Mouse (Mus musculus) midbrain, embryonic 13.5 days (tissue): ENCODE results near the gene Scube1. TPM values are rescaled to one million over a fixed set of nuclear protein-coding genes. Genes with fewer than 3 reads are reported as not detected.

Experiments
- ATAC-seq: fragments of 200-750 bp; cut with Nextera tagmentation; 2 replicates; pipeline ENCODE4 v1.8.0; 2017; ENCODE audit warnings: mild to moderate bottlenecking, moderate TSS enrichment, moderate library complexity
- H3K27ac ChIP-seq: fragments of 300-500 bp; sonication (generic); 2 replicates; pipeline ENCODE4 v1.5.1; 2015; ENCODE audit warnings: inconsistent platforms, mild to moderate bottlenecking, moderate library complexity
- H3K27me3 ChIP-seq: fragments of 300-500 bp; sonication (generic); 2 replicates; pipeline ENCODE4 v1.6.1; 2015; ENCODE audit warnings: mild to moderate bottlenecking, inconsistent platforms
- H3K36me3 ChIP-seq: fragments of 300-500 bp; sonication (generic); 2 replicates; pipeline ENCODE4 v1.6.1; 2015; ENCODE audit warnings: mild to moderate bottlenecking, inconsistent platforms
- H3K4me1 ChIP-seq: fragments of 300-500 bp; sonication (generic); replicated peaks from 2 replicates; pipeline ENCODE4 v1.6.1; 2015; ENCODE audit warnings: inconsistent platforms
- H3K4me2 ChIP-seq: fragments of 300-500 bp; sonication (generic); replicated peaks from 2 replicates; pipeline ENCODE4 v1.6.1; 2015; ENCODE audit warnings: moderate library complexity, mild to moderate bottlenecking, inconsistent platforms
- H3K4me3 ChIP-seq: fragments of 300-500 bp; sonication (generic); replicated peaks from 2 replicates; pipeline ENCODE4 v1.5.1; 2015; ENCODE audit warnings: mild to moderate bottlenecking, inconsistent platforms
- H3K9ac ChIP-seq: fragments of 300-500 bp; sonication (generic); replicated peaks from 2 replicates; pipeline ENCODE4 v1.6.1; 2015; ENCODE audit warnings: mild to moderate bottlenecking, inconsistent platforms
- H3K9me3 ChIP-seq: fragments of 300-500 bp; sonication (generic); 2 replicates; pipeline ENCODE4 v1.6.1; 2016; ENCODE audit warnings: mild to moderate bottlenecking, inconsistent platforms
- WGBS: fragments of 180-500 bp; shearing (Covaris S2); methylation state at CpG from one replicate; pipeline ENCODE4 v1.1.7; 2015; 5-methylcytosine and 5-hydroxymethylcytosine counted together
- polyA plus RNA-seq: library from polyadenylated mRNA; unstranded; fragments of >200 nt; fragmentation: Nextera tagmentation; extraction: Ambion mirVana; gene quantifications from 2 replicates; pipeline ENCODE4 v1.2.1, GENCODE M21; 2015

The Scube1 gene
- polyA plus RNA-seq, 1 experiment from 2014 or later: 16.7 TPM

DNA sequence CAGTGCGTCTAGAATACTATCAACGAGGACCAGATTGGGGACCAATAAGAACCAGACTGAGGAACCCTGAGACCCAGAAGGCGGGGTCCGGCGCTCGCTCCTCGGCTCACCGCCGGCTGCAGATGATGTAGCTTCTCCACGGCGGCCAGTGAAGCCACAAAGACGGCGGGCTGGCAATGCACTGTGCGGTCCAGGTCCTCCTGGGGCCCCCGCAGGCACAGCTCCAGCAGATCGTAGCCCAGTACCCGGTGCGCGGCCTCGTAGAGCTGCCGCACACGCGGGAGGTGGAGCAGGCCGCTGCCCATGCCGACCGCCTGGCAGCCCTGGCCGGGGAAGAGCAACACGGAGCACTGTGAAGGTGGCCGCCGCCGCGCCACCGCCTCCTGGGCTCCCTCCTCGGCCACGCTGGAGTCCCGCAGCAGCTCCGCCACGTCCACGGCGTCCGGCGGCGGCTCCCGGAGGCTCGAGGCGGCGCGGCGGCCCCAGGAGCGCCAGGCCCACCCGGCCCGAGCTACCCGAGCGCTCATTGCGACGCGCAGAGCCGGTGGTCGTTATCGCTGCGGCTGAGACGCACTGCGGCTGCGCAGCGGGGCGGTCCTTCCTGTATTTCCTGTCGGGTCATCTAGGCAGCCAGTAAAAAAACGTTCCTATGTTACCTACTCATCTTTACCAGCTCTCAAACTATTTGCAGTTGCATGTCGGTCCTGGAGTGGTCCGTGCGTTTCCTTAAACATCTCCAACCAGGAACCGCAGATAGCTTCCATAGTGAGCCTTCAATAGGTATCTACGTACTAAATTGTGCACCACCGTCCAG, 169.5 kb downstream of the Scube1 start:
- Histone ChIP-seq H3K4me1 (peaks cover 13% of the 10 kb centered on the region), H3K27me3 (no peaks in the 10 kb centered on the region), H3K4me3 (peak overlapping the region; percentile 86), H3K4me2 (peak overlapping the region; percentile 83), H3K27ac (peak overlapping the region; percentile 92), H3K9ac (peak overlapping the region; percentile 96), H3K9me3 (no peaks in the 10 kb centered on the region), H3K36me3 (peaks cover 22% of the 10 kb centered on the region)
- peak; percentile 91 for ATAC-seq
- WGBS: 1% methylated on average over 64 of the region's 74 CpGs

Other genes starting within 250 kb of the Scube1 start
- gene Ttll1, start 214.1 kb downstream of the Scube1 start, polyA plus RNA-seq: 100 and 105 TPM in 2 replicates
- gene Bik, start 198.2 kb downstream of the Scube1 start, polyA plus RNA-seq: 0.80 and 1.2 TPM in 2 replicates
- gene Tspo, start 161.4 kb downstream of the Scube1 start, polyA plus RNA-seq: 9.6 and 9.9 TPM in 2 replicates
- gene Mcat, start 161.2 kb downstream of the Scube1 start, polyA plus RNA-seq: 31.8 and 35.9 TPM in 2 replicates
- 47.7 and 48.0 TPM in 2 replicates for gene Ttll12, start 129.9 kb downstream of the Scube1 start, polyA plus RNA-seq
- 10.0 and 18.2 TPM in 2 replicates for gene Mpped1, start 54.4 kb upstream of the Scube1 start, polyA plus RNA-seq